Mouse (Mus musculus) lung, embryonic 14.5 days (tissue): Measurements from ENCODE around the gene Slc25a26. TPM values are rescaled to one million over a fixed set of nuclear protein-coding genes. Genes with fewer than 3 reads are reported as not detected.

Experiments used
- ATAC-seq: fragments of 200-750 bp; cut with Nextera tagmentation; 2 replicates; pipeline ENCODE4 v1.8.0; 2017; ENCODE audit warnings: mild to moderate bottlenecking, moderate TSS enrichment, moderate library complexity; ENCODE audit not compliant: insufficient read depth
- DNase-seq: peaks from one replicate; pipeline ENCODE4 v3.0.0-alpha.2; 2015
- H3K27ac ChIP-seq: fragments of 300-500 bp; sonication (generic); 2 replicates; pipeline ENCODE4 v1.5.1; 2014; ENCODE audit warnings: low read depth, mild to moderate bottlenecking, moderate library complexity
- H3K27me3 ChIP-seq: fragments of 300-500 bp; sonication (generic); 2 replicates; pipeline ENCODE4 v1.6.1; 2014; ENCODE audit warnings: low read length, control low read depth; ENCODE audit not compliant: insufficient read depth
- H3K36me3 ChIP-seq: fragments of 300-500 bp; sonication (generic); 2 replicates; pipeline ENCODE4 v1.6.1; 2014; ENCODE audit warnings: control low read depth; ENCODE audit not compliant: insufficient read depth
- H3K4me1 ChIP-seq: fragments of 300-500 bp; sonication (generic); 2 replicates; pipeline ENCODE4 v1.6.1; 2014; ENCODE audit warnings: antibody characterized with exemption, control low read depth; ENCODE audit not compliant: insufficient read depth
- H3K4me2 ChIP-seq: fragments of 300-500 bp; sonication (generic); 2 replicates; pipeline ENCODE4 v1.6.1; 2014; ENCODE audit warnings: mild to moderate bottlenecking
- H3K4me3 ChIP-seq: fragments of 300-500 bp; sonication (generic); 2 replicates; pipeline ENCODE4 v1.5.1; 2014; ENCODE audit warnings: low read depth, low read length
- H3K9ac ChIP-seq: fragments of 300-500 bp; sonication (generic); 2 replicates; pipeline ENCODE4 v1.6.1; 2014
- H3K9me3 ChIP-seq: fragments of 300-500 bp; sonication (generic); 2 replicates; pipeline ENCODE4 v1.6.1; 2016; ENCODE audit warnings: low read depth, low read length, control low read depth
- CTCF ChIP-seq: IDR thresholded peaks from 2 replicates; pipeline ENCODE4 v1.5.1; 2016; ENCODE audit warnings: antibody characterized with exemption, low read depth
- WGBS: fragments of 180-500 bp; shearing (Covaris S2); extraction: QIAGEN DNeasy Blood & Tissue Kit; methylation state at CpG from one replicate; pipeline ENCODE4 v1.1.7; 2014; 5-methylcytosine and 5-hydroxymethylcytosine counted together
- polyA plus RNA-seq: library from polyadenylated mRNA; unstranded; fragments of >200 nt; fragmentation: Nextera tagmentation; extraction: Ambion mirVana; gene quantifications from 2 replicates; pipeline ENCODE4 v1.2.1, GENCODE M21; 2014

Gene Slc25a26
- polyA plus RNA-seq, 1 experiment from 2014 or later: 7.1 TPM

DNA sequence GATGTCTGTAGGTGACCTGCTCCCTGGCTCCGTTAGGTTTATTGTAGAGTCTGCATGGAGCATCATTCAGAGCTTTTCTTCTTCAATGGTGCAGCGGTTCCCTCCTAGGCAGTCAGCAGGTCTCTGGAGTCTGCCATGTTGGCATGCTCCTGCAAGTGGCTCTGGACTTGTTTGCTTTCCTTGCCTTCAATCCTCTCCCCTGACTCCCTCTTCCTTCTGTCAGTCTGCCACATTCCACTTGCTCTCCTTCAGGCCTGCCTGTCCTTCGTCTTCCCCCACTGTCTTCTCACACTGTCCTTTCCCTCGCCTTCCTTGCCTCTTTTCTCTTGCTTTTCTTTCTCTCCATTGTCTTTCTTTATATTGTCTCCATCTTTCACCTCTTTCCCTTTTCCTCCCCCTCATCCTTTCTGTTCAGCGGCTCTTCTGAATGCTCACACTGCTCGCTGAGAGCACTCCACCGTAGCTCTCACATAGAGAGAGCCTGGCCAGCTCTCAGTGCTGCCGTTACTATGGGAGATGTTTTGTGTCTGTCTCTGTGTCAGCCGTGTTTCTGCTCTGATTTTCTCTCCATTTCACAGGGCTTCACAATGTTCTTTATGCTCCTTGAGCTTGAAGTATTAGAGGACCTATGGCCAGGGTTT is 75.5 kb downstream of the Slc25a26 start:
- TF ChIP-seq CTCF: no peak
- no peak overlapping the region for H3K9ac ChIP-seq
- H3K4me2 ChIP-seq: no peak overlapping the region
- no peak overlapping the region for H3K27ac ChIP-seq
- H3K36me3 ChIP-seq: no peaks in the 10 kb centered on the region
- no peaks in the 10 kb centered on the region for H3K9me3 ChIP-seq
- no peak for ATAC-seq
- H3K27me3 ChIP-seq: no peaks in the 10 kb centered on the region
- DNase-seq: no peak
- WGBS: 49% methylated on average over 9 of the region's 9 CpGs
- H3K4me1 ChIP-seq: no peaks in the 10 kb centered on the region
- no peak overlapping the region for H3K4me3 ChIP-seq

DNA sequence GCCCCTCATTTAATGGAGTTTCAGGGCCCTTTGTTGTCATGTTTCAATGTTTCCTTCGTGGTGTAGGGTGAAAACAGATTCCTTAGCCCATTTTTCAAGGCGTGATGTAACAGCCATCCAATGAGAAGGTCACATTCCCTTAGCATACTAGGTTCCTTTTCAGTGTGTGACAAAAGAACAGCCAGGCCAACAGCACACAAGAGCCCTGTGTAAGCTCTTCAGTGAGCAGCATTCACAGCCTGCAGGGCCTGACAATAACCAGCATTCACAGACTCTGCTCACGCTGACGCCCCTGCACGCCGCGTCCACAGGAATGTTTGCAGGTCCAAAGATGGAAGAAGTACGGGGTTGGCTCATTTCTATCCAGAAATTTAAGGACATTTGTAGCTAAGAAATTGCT is 77.9 kb downstream of the Slc25a26 start:
- H3K4me1 ChIP-seq: no peaks in the 10 kb centered on the region
- WGBS: 61% methylated on average over 8 of the region's 8 CpGs
- H3K9ac ChIP-seq: no peak overlapping the region
- H3K36me3 ChIP-seq: no peaks in the 10 kb centered on the region
- H3K27me3 ChIP-seq: no peaks in the 10 kb centered on the region
- peak; percentile 35 for DNase-seq
- no peak overlapping the region for H3K4me3 ChIP-seq
- ATAC-seq: 0 out of 2 replicates have a peak, but pooled peaks have one; percentile 47
- H3K9me3 ChIP-seq: no peaks in the 10 kb centered on the region
- no peak for TF ChIP-seq CTCF
- no peak overlapping the region for H3K4me2 ChIP-seq
- H3K27ac ChIP-seq: no peak overlapping the region

DNA sequence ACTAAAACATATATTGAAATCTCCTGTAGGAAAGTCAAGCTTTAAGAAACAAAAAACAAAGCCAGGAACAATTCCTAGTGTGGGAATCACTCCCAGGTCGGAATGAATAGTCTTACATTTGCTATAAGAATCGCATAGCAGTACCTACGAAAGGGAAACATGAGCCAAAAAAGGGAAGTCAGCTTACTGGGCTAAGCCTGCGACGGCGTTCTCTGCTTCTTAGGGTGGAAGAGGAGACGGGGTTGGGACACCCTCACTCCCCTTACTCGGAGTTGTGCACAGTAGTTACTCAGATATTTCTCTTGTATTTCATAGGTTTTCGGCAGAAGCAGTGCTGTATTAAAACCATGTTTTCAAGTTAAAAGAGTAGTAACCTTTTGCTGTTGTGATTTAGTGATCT is 81.9 kb downstream of the Slc25a26 start:
- H3K4me1 ChIP-seq: no peaks in the 10 kb centered on the region
- 81% methylated on average over 9 of the region's 9 CpGs for WGBS
- no peak for DNase-seq
- no peak overlapping the region for H3K4me3 ChIP-seq
- H3K9me3 ChIP-seq: no peaks in the 10 kb centered on the region
- H3K27ac ChIP-seq: no peak overlapping the region
- no peak overlapping the region for H3K4me2 ChIP-seq
- ATAC-seq: no peak
- H3K27me3 ChIP-seq: no peaks in the 10 kb centered on the region
- no peak for TF ChIP-seq CTCF
- H3K9ac ChIP-seq: no peak overlapping the region
- no peaks in the 10 kb centered on the region for H3K36me3 ChIP-seq

DNA sequence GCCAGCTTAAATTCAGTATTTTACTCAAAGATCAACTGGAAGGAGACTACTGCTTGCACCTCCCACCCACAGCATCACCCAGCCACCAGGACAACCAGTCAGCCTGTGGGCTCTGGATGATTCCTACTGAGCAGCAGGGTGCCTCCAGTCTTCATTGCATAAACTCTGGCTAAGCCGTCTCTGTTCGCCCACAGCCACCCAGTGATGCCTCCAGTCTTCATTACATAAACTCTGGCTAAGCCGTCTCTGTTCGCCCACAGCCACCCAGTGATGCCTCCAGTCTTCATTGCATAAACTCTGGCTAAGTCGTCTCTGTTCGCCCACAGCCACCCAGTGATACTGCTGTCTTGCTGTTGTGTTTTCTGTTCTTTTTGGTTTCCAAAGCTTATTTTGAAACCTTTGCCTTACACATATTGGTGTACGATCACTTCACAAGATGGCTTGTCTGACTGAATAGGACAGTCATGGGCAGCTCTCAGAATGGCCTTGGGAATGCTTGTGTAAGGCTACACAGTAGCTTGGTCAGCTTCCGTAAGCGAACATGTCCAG is 84.1 kb downstream of the Slc25a26 start:
- 91% methylated on average over 9 of the region's 9 CpGs for WGBS
- no peak overlapping the region for H3K27ac ChIP-seq
- no peak for ATAC-seq
- H3K36me3 ChIP-seq: no peaks in the 10 kb centered on the region
- TF ChIP-seq CTCF: no peak
- H3K27me3 ChIP-seq: no peaks in the 10 kb centered on the region
- H3K9me3 ChIP-seq: no peaks in the 10 kb centered on the region
- no peak overlapping the region for H3K9ac ChIP-seq
- no peak overlapping the region for H3K4me2 ChIP-seq
- no peak for DNase-seq
- no peaks in the 10 kb centered on the region for H3K4me1 ChIP-seq
- H3K4me3 ChIP-seq: no peak overlapping the region

DNA sequence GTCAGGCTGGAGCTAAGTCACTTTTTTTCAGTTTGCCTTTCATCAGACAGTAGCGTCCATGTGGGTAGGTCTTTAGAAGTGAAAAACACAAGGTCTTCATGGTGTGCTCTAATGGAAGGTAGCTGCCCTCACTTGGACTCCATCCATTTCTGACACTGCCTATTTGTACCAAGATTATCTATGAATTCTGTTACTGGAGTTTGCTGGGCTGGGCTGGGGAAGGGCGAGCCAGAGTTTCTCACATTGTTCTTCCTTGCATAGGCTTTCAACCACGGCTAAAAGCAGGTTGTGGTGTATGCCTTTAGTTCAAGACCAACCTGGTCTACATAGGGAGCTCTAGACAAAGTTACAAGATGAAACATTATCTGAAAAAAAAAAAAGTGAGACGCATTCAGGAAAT is 84.8 kb downstream of the Slc25a26 start:
- no peaks in the 10 kb centered on the region for H3K9me3 ChIP-seq
- no peaks in the 10 kb centered on the region for H3K4me1 ChIP-seq
- H3K27me3 ChIP-seq: no peaks in the 10 kb centered on the region
- WGBS: 78% methylated on average over 4 of the region's 4 CpGs
- DNase-seq (no peak), ATAC-seq (no peak)
- no peak overlapping the region for H3K4me2 ChIP-seq
- H3K36me3 ChIP-seq: no peaks in the 10 kb centered on the region
- no peak for TF ChIP-seq CTCF
- no peak overlapping the region for H3K4me3 ChIP-seq
- H3K9ac ChIP-seq: no peak overlapping the region
- no peak overlapping the region for H3K27ac ChIP-seq

DNA sequence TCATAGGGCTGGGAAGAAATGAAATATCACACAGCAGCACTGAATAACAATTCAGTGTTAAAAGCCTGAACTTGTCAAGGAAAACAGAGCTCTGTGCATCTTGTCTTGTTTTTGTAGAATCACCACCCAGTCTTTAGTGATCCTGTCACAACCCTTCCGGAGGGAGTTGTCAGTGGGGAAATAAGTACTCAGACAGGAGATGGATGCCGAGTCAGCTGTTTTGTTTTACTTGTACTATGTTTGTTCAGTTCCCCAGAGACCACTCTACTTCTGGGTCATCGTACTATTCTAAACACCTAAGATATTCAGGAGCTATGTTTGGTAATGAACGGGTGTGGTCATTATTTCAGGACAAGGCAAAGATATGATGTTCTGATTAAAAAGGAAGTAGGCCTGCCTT is 88.2 kb downstream of the Slc25a26 start:
- DNase-seq (no peak), ATAC-seq (no peak)
- no peak for TF ChIP-seq CTCF
- Histone ChIP-seq H3K4me2 (no peak overlapping the region), H3K4me3 (no peak overlapping the region), H3K27ac (no peak overlapping the region), H3K9ac (no peak overlapping the region), H3K36me3 (no peaks in the 10 kb centered on the region), H3K4me1 (no peaks in the 10 kb centered on the region), H3K9me3 (no peaks in the 10 kb centered on the region), H3K27me3 (no peaks in the 10 kb centered on the region)
- WGBS: 78% methylated on average over 4 of the region's 4 CpGs

DNA sequence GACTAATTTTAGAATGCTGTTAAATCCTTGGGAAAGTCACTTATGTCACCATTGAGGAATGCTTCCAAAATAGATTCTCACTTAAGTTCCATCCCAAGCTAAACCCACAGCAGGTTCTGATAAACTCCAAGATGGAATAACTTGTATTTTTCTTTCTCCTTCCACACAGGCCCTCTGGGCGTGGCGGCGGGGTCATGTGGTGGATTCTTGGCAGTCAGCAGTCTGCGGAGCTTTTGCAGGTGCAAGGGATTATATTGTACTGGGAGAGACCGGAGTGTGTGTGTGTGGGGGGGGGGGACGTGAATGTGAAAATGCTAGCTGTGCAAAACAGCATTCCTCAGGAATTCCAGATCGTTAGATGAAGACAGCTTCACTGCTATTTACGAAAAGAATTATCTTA is 92.1 kb downstream of the Slc25a26 start:
- Histone ChIP-seq H3K4me3 (no peak overlapping the region), H3K36me3 (no peaks in the 10 kb centered on the region), H3K27me3 (no peaks in the 10 kb centered on the region), H3K4me1 (no peaks in the 10 kb centered on the region), H3K4me2 (peak overlapping the region; percentile 0; the same call in 1 of the 2 replicates), H3K9me3 (no peaks in the 10 kb centered on the region), H3K9ac (no peak overlapping the region), H3K27ac (no peak overlapping the region)
- no peak for TF ChIP-seq CTCF
- 19% methylated on average over 8 of the region's 8 CpGs for WGBS
- ATAC-seq (peak; percentile 36), DNase-seq (peak; percentile 32)
